ENCODE assay signal across 8 mouse cellular contexts in genomic region chr9:75262235-75262826, GRCm38 (mm10). TPM values are rescaled to one million over a fixed set of nuclear protein-coding genes. Genes with fewer than 3 reads are reported as not detected.
DNase-seq lines count a peak whose midpoint lies in the region; ATAC-seq and TF ChIP-seq lines count a peak whose summit lies in the region.

No protein-coding gene starts in this region.

- no peaks in the 10 kb centered on the region for H3K9me3 ChIP-seq in forebrain, embryonic 10.5 days
- H3K9me3 ChIP-seq in forebrain, embryonic 13.5 days (replicated peaks), result no peaks in the 10 kb centered on the region
- H3K9me3 ChIP-seq in liver, embryonic 14.5 days (ENCODE audit: control insufficient read depth, low read length), result no peaks in the 10 kb centered on the region

- no peak for TF ChIP-seq EP300 in liver, embryonic 14.5 days (IDR thresholded peaks at IDR 0.05; ENCODE audit: low read depth)

- peak; percentile 46 for TF ChIP-seq CTCF in liver, embryonic 14.5 days (IDR thresholded peaks at IDR 0.05; ENCODE audit: low read depth)

- no peak overlapping the region for H3K4me3 ChIP-seq in forebrain, embryonic 10.5 days
- no peak overlapping the region for H3K4me3 ChIP-seq in forebrain, embryonic 13.5 days
- no peak overlapping the region for H3K4me3 ChIP-seq in liver, embryonic 14.5 days (ENCODE audit: insufficient read depth in 1 of 2, low read depth in 2 of 2, low read length in 2 of 2)

- no peaks in the 10 kb centered on the region for H3K36me3 ChIP-seq in forebrain, embryonic 10.5 days (replicated peaks)
- no peaks in the 10 kb centered on the region for H3K36me3 ChIP-seq in forebrain, embryonic 13.5 days (ENCODE audit: poor library complexity, severe bottlenecking)
- no peaks in the 10 kb centered on the region for H3K36me3 ChIP-seq in liver, embryonic 14.5 days (replicated peaks; ENCODE audit: control insufficient read depth, insufficient read depth, low read depth)

- no peak overlapping the region for H3K4me2 ChIP-seq in forebrain, embryonic 13.5 days
- peak overlapping the region; percentile 29 for H3K4me2 ChIP-seq in liver, embryonic 14.5 days (ENCODE audit: low read depth)

- H3K9ac ChIP-seq in forebrain, embryonic 13.5 days, result no peak overlapping the region
- H3K9ac ChIP-seq in liver, embryonic 14.5 days (replicated peaks), result no peak overlapping the region

- DNase-seq in forebrain, embryonic 10.5 days (ENCODE audit: extremely low spot score, low spot score), result no peak
- peak; percentile 57 for DNase-seq in right cerebral cortex, adult 18-20 months
- no peak for DNase-seq in right cerebral cortex, postnatal 14 days
- DNase-seq in liver, embryonic 14.5 days (ENCODE audit: low read depth in 3 of 3, low spot score in 3 of 3), result peak in 2 of 3 experiments; percentile 14 to 17
- DNase-seq in thymus, postnatal 25 days, result peak; percentile 42
- no peak for DNase-seq in heart, adult 11 months
- DNase-seq in cerebellum, postnatal 14 days, result no peak

- peaks cover 10% of the 10 kb centered on the region for H3K27me3 ChIP-seq in forebrain, embryonic 10.5 days (ENCODE audit: poor library complexity, severe bottlenecking)
- H3K27me3 ChIP-seq in forebrain, embryonic 13.5 days, result no peaks in the 10 kb centered on the region
- no peaks in the 10 kb centered on the region for H3K27me3 ChIP-seq in liver, embryonic 14.5 days (ENCODE audit: control insufficient read depth, insufficient read depth, low read length)

- 79% methylated on average over 8 of the region's 8 CpGs for WGBS in forebrain, embryonic 10.5 days
- 67% methylated on average over 8 of the region's 8 CpGs for WGBS in forebrain, embryonic 13.5 days
- 22% methylated on average over 8 of the region's 8 CpGs for WGBS in liver, embryonic 14.5 days (ENCODE audit: insufficient replicate concordance)

- ATAC-seq in forebrain, embryonic 13.5 days, result no peak
- ATAC-seq in liver, embryonic 14.5 days (ENCODE audit: insufficient read depth), result peak; percentile 26; the same call in 1 of the 2 replicates

- H3K4me1 ChIP-seq in forebrain, embryonic 10.5 days, result peaks cover 35% of the 10 kb centered on the region
- peaks cover 12% of the 10 kb centered on the region for H3K4me1 ChIP-seq in forebrain, embryonic 13.5 days
- peaks cover 0 to 6% of the 10 kb centered on the region in 2 experiments; a peak in 2 of 4 replicates for H3K4me1 ChIP-seq in liver, embryonic 14.5 days (replicated peaks; ENCODE audit: control insufficient read depth in 2 of 2, insufficient read depth in 2 of 2, low read length in 1 of 2)

- peak overlapping the region; percentile 79; the same call in 1 of the 2 replicates for H3K27ac ChIP-seq in forebrain, embryonic 10.5 days
- H3K27ac ChIP-seq in forebrain, embryonic 13.5 days, result no peak overlapping the region
- no peak overlapping the region for H3K27ac ChIP-seq in liver, embryonic 14.5 days

RNA-seq across cellular contexts. Expression of gene Myo5c, which starts 30.5 kb away (rescaled TPM):
- 0.61 and 1.1 TPM in 2 replicates for polyA plus RNA-seq in forebrain, embryonic 10.5 days (2016; fragmentation: Nextera tagmentation; extraction: Ambion mirVana)
- polyA plus RNA-seq in forebrain, embryonic 13.5 days (2015; fragmentation: Nextera tagmentation; extraction: Ambion mirVana), result 0.21 and 0.28 TPM in 2 replicates
- polyA plus RNA-seq in liver, embryonic 14.5 days (2012; rRNA removed), result 0.52 and 0.93 TPM in 2 replicates
- 0.41 and 0.51 TPM in 2 replicates for polyA plus RNA-seq in liver, embryonic 14.5 days (2014; fragmentation: Nextera tagmentation; extraction: Ambion mirVana)

RNA-seq across cellular contexts. Expression of gene Gnb5, which starts 43.8 kb away (rescaled TPM):
- 24.0 and 27.9 TPM in 2 replicates for polyA plus RNA-seq in forebrain, embryonic 10.5 days (2016; fragmentation: Nextera tagmentation; extraction: Ambion mirVana)
- 36.2 and 37.9 TPM in 2 replicates for polyA plus RNA-seq in forebrain, embryonic 13.5 days (2015; fragmentation: Nextera tagmentation; extraction: Ambion mirVana)
- 0.89 and 1.1 TPM in 2 replicates for polyA plus RNA-seq in liver, embryonic 14.5 days (2012; rRNA removed)
- polyA plus RNA-seq in liver, embryonic 14.5 days (2014; fragmentation: Nextera tagmentation; extraction: Ambion mirVana), result 1.2 TPM in 2 replicates

Comparison
In these comparisons a context has a peak if more than half of its experiments do, and no peak if none do; other contexts are left out.
1. DNase-seq: peak in right cerebral cortex, adult 18-20 months (single experiment), liver, embryonic 14.5 days (2 of 3) and thymus, postnatal 25 days (single experiment); none in forebrain, embryonic 10.5 days (single experiment), right cerebral cortex, postnatal 14 days (single experiment), heart, adult 11 months (single experiment) and cerebellum, postnatal 14 days (0 of 2).
2. RNA of gene Gnb5, which starts 43.8 kb away (polyA plus RNA-seq): 36.2 to 37.9 TPM in forebrain, embryonic 13.5 days and 24.0 to 27.9 TPM in forebrain, embryonic 10.5 days; 0.89 to 1.2 TPM in liver, embryonic 14.5 days; every median in the first group is over 10 times any median in the second.